Mouse (Mus musculus): Measurements from ENCODE around the gene Rab20. TPM values are rescaled to one million over a fixed set of nuclear protein-coding genes. Genes with fewer than 3 reads are reported as not detected.

Gene Rab20
- polyA plus RNA-seq, 1 experiment from 2014 or later = 47.8 TPM

DNA sequence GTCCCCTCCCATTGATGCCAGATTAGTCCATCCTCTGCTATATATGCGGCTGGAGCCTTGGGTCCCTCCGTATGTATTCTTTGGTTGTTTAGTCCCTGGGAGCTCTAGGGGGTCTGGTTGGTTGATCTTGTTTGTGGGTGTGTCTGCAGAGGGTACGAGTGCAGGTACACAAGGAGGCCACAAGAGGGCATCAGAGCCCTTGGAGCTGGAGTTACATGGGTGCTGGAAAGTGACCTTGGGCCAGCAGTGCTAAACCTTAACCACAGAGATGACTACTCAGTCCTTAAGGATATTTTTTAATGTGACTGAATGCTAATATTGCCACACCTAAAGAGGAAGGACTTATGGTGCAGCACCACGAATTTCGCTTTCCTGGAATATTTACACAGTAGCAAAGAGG lies 47.8 kb downstream of the Rab20 start:
- no peaks in the 10 kb centered on the region for H3K27me3 ChIP-seq (ENCODE audit: control insufficient read depth, insufficient read depth, low read length)
- no peaks in the 10 kb centered on the region; the same call in 1 of the 2 replicates for H3K9me3 ChIP-seq (replicated peaks; ENCODE audit: control insufficient read depth, low read length)
- H3K27ac ChIP-seq (ENCODE audit: low read length) = no peak overlapping the region
- no peaks in the 10 kb centered on the region for H3K4me1 ChIP-seq (ENCODE audit: control insufficient read depth, insufficient read depth, low read length)
- no peak for ATAC-seq (replicated peaks; ENCODE audit: extremely low read depth, insufficient read depth, low FRiP score)
- H3K36me3 ChIP-seq (ENCODE audit: control insufficient read depth, insufficient read depth) = peaks cover 72% of the 10 kb centered on the region
- 68% methylated on average over 5 of the region's 5 CpGs for WGBS
- H3K4me3 ChIP-seq (ENCODE audit: low read length) = no peak overlapping the region
- no peak overlapping the region for H3K4me2 ChIP-seq (ENCODE audit: low read depth, low read length)
- H3K9ac ChIP-seq (ENCODE audit: low read length) = no peak overlapping the region

- peaks cover 38% of the 10 kb centered on the region for H3K36me3 ChIP-seq (ENCODE audit: control insufficient read depth, insufficient read depth)
- WGBS = 69% methylated on average over 7 of the region's 7 CpGs
- no peaks in the 10 kb centered on the region for H3K9me3 ChIP-seq (replicated peaks; ENCODE audit: control insufficient read depth, low read length)
- no peak overlapping the region for H3K4me3 ChIP-seq (ENCODE audit: low read length)
- no peak for ATAC-seq (replicated peaks; ENCODE audit: extremely low read depth, insufficient read depth, low FRiP score)
- H3K4me1 ChIP-seq (ENCODE audit: control insufficient read depth, insufficient read depth, low read length) = peaks cover 20% of the 10 kb centered on the region
- H3K27me3 ChIP-seq (ENCODE audit: control insufficient read depth, insufficient read depth, low read length) = no peaks in the 10 kb centered on the region
- H3K27ac ChIP-seq (ENCODE audit: low read length) = no peak overlapping the region
- H3K9ac ChIP-seq (ENCODE audit: low read length) = no peak overlapping the region
- H3K4me2 ChIP-seq (ENCODE audit: low read depth, low read length) = no peak overlapping the region
These were observed 55.4 kb downstream of the Rab20 start for GRCm38 (mm10) chr8:11423091-11423490.

DNA sequence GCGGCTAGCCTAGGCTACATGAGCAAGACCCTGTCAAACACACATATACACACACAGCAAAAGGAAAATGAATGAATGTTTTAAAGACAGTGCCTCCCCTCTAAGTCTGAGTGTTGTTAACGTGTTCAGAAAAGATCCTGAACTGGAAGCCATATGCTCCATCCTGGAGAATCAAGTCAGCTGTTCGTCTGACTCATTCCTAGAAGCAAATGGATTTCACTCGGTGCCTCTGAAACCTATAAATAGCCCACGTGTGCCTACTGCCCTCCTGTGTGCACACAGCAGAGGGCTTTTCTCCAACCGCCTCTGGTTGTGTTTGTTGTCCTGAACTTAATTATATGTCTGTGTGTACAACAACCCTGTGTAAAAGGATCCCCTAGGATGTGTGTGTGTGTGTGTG lies 56.5 kb downstream of the Rab20 start:
- H3K27ac ChIP-seq (ENCODE audit: low read length) = no peak overlapping the region

DNA sequence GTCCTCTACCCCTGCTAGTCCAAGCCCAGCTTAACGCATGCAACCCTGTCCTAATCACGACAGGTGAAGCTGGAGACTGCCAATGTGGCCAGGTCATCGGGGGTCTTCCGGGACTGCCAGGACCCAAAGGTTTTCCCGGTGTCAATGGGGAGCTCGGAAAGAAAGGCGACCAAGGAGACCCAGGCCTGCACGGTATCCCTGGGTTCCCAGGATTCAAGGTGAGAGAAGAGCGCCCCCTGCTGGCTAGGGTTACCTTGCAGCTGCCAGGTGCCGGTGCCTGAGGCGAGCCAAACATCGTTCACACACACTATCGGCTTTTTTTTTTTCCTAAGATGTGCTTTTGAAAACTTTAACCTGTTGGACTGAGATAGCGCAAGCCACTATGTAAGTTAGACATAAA lies 57.4 kb downstream of the Rab20 start:
- Histone ChIP-seq H3K9ac (ENCODE audit: low read length) (no peak overlapping the region), H3K9me3 (replicated peaks; ENCODE audit: control insufficient read depth, low read length) (no peaks in the 10 kb centered on the region), H3K36me3 (ENCODE audit: control insufficient read depth, insufficient read depth) (peaks cover 30% of the 10 kb centered on the region), H3K27me3 (ENCODE audit: control insufficient read depth, insufficient read depth, low read length) (no peaks in the 10 kb centered on the region), H3K4me1 (ENCODE audit: control insufficient read depth, insufficient read depth, low read length) (peaks cover 20% of the 10 kb centered on the region), H3K4me3 (ENCODE audit: low read length) (no peak overlapping the region), H3K27ac (ENCODE audit: low read length) (no peak overlapping the region), H3K4me2 (ENCODE audit: low read depth, low read length) (no peak overlapping the region)
- WGBS = 56% methylated on average over 14 of the region's 14 CpGs
- ATAC-seq (replicated peaks; ENCODE audit: extremely low read depth, insufficient read depth, low FRiP score) = no peak

More for the DNA sequence above, 56.5 kb downstream of the Rab20 start:
- Histone ChIP-seq H3K4me1 (ENCODE audit: control insufficient read depth, insufficient read depth, low read length) (peaks cover 20% of the 10 kb centered on the region), H3K4me3 (ENCODE audit: low read length) (no peak overlapping the region), H3K9ac (ENCODE audit: low read length) (no peak overlapping the region), H3K4me2 (ENCODE audit: low read depth, low read length) (no peak overlapping the region), H3K27me3 (ENCODE audit: control insufficient read depth, insufficient read depth, low read length) (no peaks in the 10 kb centered on the region), H3K36me3 (ENCODE audit: control insufficient read depth, insufficient read depth) (peaks cover 29% of the 10 kb centered on the region), H3K9me3 (replicated peaks; ENCODE audit: control insufficient read depth, low read length) (no peaks in the 10 kb centered on the region)
- no peak for ATAC-seq (replicated peaks; ENCODE audit: extremely low read depth, insufficient read depth, low FRiP score)
- WGBS = 50% methylated on average over 6 of the region's 6 CpGs

GRCm38 (mm10) chr8:11419645-11420044 lies 58.9 kb downstream of the Rab20 start:
- H3K27ac ChIP-seq (ENCODE audit: low read length) = peak overlapping the region; percentile 63
- no peak overlapping the region for H3K9ac ChIP-seq (ENCODE audit: low read length)
- no peaks in the 10 kb centered on the region for H3K27me3 ChIP-seq (ENCODE audit: control insufficient read depth, insufficient read depth, low read length)
- 12% methylated on average over 2 of the region's 2 CpGs for WGBS
- H3K9me3 ChIP-seq (replicated peaks; ENCODE audit: control insufficient read depth, low read length) = no peaks in the 10 kb centered on the region
- no peak overlapping the region for H3K4me3 ChIP-seq (ENCODE audit: low read length)
- H3K4me1 ChIP-seq (ENCODE audit: control insufficient read depth, insufficient read depth, low read length) = peaks cover 20% of the 10 kb centered on the region
- peaks cover 25% of the 10 kb centered on the region for H3K36me3 ChIP-seq (ENCODE audit: control insufficient read depth, insufficient read depth)
- no peak overlapping the region for H3K4me2 ChIP-seq (ENCODE audit: low read depth, low read length)
- 0 out of 2 replicates have a peak, but pooled peaks have one; percentile 32 for ATAC-seq (replicated peaks; ENCODE audit: extremely low read depth, insufficient read depth, low FRiP score)

- 22% methylated on average over 6 of the region's 6 CpGs for WGBS
- ATAC-seq (replicated peaks; ENCODE audit: extremely low read depth, insufficient read depth, low FRiP score) = peak; percentile 78
- Histone ChIP-seq H3K27ac (ENCODE audit: low read length) (peak overlapping the region; percentile 63), H3K4me2 (ENCODE audit: low read depth, low read length) (peak overlapping the region; percentile 11; the same call in 1 of the 2 replicates), H3K4me3 (ENCODE audit: low read length) (no peak overlapping the region), H3K9me3 (replicated peaks; ENCODE audit: control insufficient read depth, low read length) (no peaks in the 10 kb centered on the region), H3K9ac (ENCODE audit: low read length) (peak overlapping the region; percentile 44), H3K27me3 (ENCODE audit: control insufficient read depth, insufficient read depth, low read length) (no peaks in the 10 kb centered on the region), H3K36me3 (ENCODE audit: control insufficient read depth, insufficient read depth) (peaks cover 24% of the 10 kb centered on the region), H3K4me1 (ENCODE audit: control insufficient read depth, insufficient read depth, low read length) (peaks cover 20% of the 10 kb centered on the region)
These were observed 59.3 kb downstream of the Rab20 start for GRCm38 (mm10) chr8:11419232-11419631.

GRCm38 (mm10) chr8:11417762-11418161 lies 60.7 kb downstream of the Rab20 start:
- Histone ChIP-seq H3K36me3 (ENCODE audit: control insufficient read depth, insufficient read depth) (peaks cover 16% of the 10 kb centered on the region), H3K4me1 (ENCODE audit: control insufficient read depth, insufficient read depth, low read length) (peaks cover 24% of the 10 kb centered on the region), H3K9ac (ENCODE audit: low read length) (no peak overlapping the region), H3K4me2 (ENCODE audit: low read depth, low read length) (no peak overlapping the region), H3K27me3 (ENCODE audit: control insufficient read depth, insufficient read depth, low read length) (no peaks in the 10 kb centered on the region), H3K9me3 (replicated peaks; ENCODE audit: control insufficient read depth, low read length) (no peaks in the 10 kb centered on the region), H3K27ac (ENCODE audit: low read length) (no peak overlapping the region), H3K4me3 (ENCODE audit: low read length) (no peak overlapping the region)
- WGBS = 80% methylated on average over 13 of the region's 13 CpGs
- no peak for ATAC-seq (replicated peaks; ENCODE audit: extremely low read depth, insufficient read depth, low FRiP score)

DNA sequence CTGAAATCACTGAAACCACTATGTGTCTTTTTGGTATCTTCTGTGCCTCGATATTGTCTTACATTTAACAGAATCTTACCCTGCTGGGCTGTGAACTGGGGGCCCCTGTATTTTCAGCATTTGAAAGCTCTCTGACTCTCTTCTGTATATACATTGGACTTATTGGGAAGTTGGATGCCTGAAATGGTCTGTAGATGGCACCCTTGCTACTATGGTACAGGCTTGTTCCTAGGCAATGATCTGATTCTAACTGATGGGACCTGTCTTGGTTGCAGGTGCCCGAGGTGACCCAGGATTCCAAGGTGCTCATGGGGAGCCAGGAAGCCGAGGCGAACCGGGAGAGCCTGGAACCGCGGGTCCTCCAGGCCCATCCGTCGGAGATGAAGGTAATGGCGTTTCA lies 63.4 kb downstream of the Rab20 start:
- Histone ChIP-seq H3K4me3 (ENCODE audit: low read length) (no peak overlapping the region), H3K4me1 (ENCODE audit: control insufficient read depth, insufficient read depth, low read length) (peaks cover 24% of the 10 kb centered on the region), H3K4me2 (ENCODE audit: low read depth, low read length) (no peak overlapping the region), H3K36me3 (ENCODE audit: control insufficient read depth, insufficient read depth) (peaks cover 25% of the 10 kb centered on the region), H3K27me3 (ENCODE audit: control insufficient read depth, insufficient read depth, low read length) (no peaks in the 10 kb centered on the region), H3K27ac (ENCODE audit: low read length) (no peak overlapping the region), H3K9ac (ENCODE audit: low read length) (no peak overlapping the region), H3K9me3 (replicated peaks; ENCODE audit: control insufficient read depth, low read length) (no peaks in the 10 kb centered on the region)
- no peak for ATAC-seq (replicated peaks; ENCODE audit: extremely low read depth, insufficient read depth, low FRiP score)
- 88% methylated on average over 10 of the region's 10 CpGs for WGBS

GRCm38 (mm10) chr8:11414304-11414703 lies 64.2 kb downstream of the Rab20 start:
- H3K4me2 ChIP-seq (ENCODE audit: low read depth, low read length) = no peak overlapping the region
- H3K9ac ChIP-seq (ENCODE audit: low read length) = no peak overlapping the region
- ATAC-seq (replicated peaks; ENCODE audit: extremely low read depth, insufficient read depth, low FRiP score) = no peak
- H3K36me3 ChIP-seq (ENCODE audit: control insufficient read depth, insufficient read depth) = peaks cover 27% of the 10 kb centered on the region
- H3K9me3 ChIP-seq (replicated peaks; ENCODE audit: control insufficient read depth, low read length) = no peaks in the 10 kb centered on the region
- no peaks in the 10 kb centered on the region for H3K27me3 ChIP-seq (ENCODE audit: control insufficient read depth, insufficient read depth, low read length)
- H3K4me1 ChIP-seq (ENCODE audit: control insufficient read depth, insufficient read depth, low read length) = peaks cover 21% of the 10 kb centered on the region
- no peak overlapping the region for H3K27ac ChIP-seq (ENCODE audit: low read length)
- 63% methylated on average over 8 of the region's 8 CpGs for WGBS
- no peak overlapping the region for H3K4me3 ChIP-seq (ENCODE audit: low read length)
